Mouse (Mus musculus) C2C12 (cell line): ENCODE results near the gene Jazf1.

Experiments
- CTCF ChIP-seq: IDR thresholded peaks from one replicate; pipeline ENCODE4 v1.5.1; 2011; ENCODE audit not compliant: control insufficient read depth, insufficient read depth, insufficient read length
- USF1 ChIP-seq: IDR thresholded peaks from one replicate; pipeline ENCODE4 v1.6.1; 2011; ENCODE audit warnings: low read depth, mild to moderate bottlenecking, control low read depth, moderate library complexity

- TF ChIP-seq CTCF (no peak), USF1 (no peak)
These were observed 289.9 kb downstream of the Jazf1 start for GRCm38 (mm10) chr6:52778523-52778922.
